ENCODE assay signal across 25 mouse cellular contexts in genomic region chrX:157506400-157506799, GRCm38 (mm10).
"Had no signal": no experiment of that assay in that cellular context is flagged by ENCODE, and none has a peak within 500 bp of the region (broad histone marks: within the 10 kb centered on the region; RNA-seq: fewer than 3 reads in every experiment).

No protein-coding gene starts in this region.

- H3K9ac ChIP-seq: embryonic facial prominence, embryonic 12.5 days; embryonic facial prominence, embryonic 13.5 days; embryonic facial prominence, embryonic 15.5 days; forebrain, embryonic 12.5 days; forebrain, embryonic 13.5 days; forebrain, embryonic 15.5 days; forebrain, postnatal 0 days had no signal

- H3K4me3 ChIP-seq: embryonic facial prominence, embryonic 10.5 days; embryonic facial prominence, embryonic 12.5 days; embryonic facial prominence, embryonic 13.5 days; embryonic facial prominence, embryonic 15.5 days; erythroblast, embryonic 14.5 days; forebrain, embryonic 10.5 days; forebrain, embryonic 12.5 days; forebrain, embryonic 13.5 days; forebrain, embryonic 15.5 days; gastrocnemius, adult 2 months; heart, adult 2 months had no signal

- H3K9me3 ChIP-seq: embryonic facial prominence, embryonic 10.5 days; embryonic facial prominence, embryonic 12.5 days; embryonic facial prominence, embryonic 13.5 days; embryonic facial prominence, embryonic 15.5 days; forebrain, embryonic 10.5 days; forebrain, embryonic 12.5 days; forebrain, embryonic 13.5 days; forebrain, embryonic 15.5 days had no signal

- H3K36me3 ChIP-seq: embryonic facial prominence, embryonic 10.5 days; embryonic facial prominence, embryonic 12.5 days; embryonic facial prominence, embryonic 13.5 days; embryonic facial prominence, embryonic 15.5 days; forebrain, embryonic 10.5 days; forebrain, embryonic 12.5 days; forebrain, embryonic 15.5 days had no signal

- DNase-seq: cerebellum, adult 8-10 months; cerebellum, adult 9-10 months; cerebellum, adult 9-11 months; cerebellum, postnatal 10 days; cerebellum, postnatal 14 days; cerebellum, postnatal 25 days; cerebellum, postnatal 36 days; embryo, embryonic 11 days; forebrain, postnatal 0 days; gastrocnemius, adult 2 months; gastrocnemius, postnatal 10 days; gastrocnemius, postnatal 14 days; gastrocnemius, postnatal 25 days; gastrocnemius, postnatal 36 days; heart, adult 18-20 months; heart, adult 2 months had no signal

- H3K27me3 ChIP-seq: embryonic facial prominence, embryonic 13.5 days; embryonic facial prominence, embryonic 15.5 days; forebrain, embryonic 12.5 days; forebrain, embryonic 13.5 days; forebrain, embryonic 15.5 days had no signal

- H3K4me1 ChIP-seq: embryonic facial prominence, embryonic 10.5 days; embryonic facial prominence, embryonic 12.5 days; embryonic facial prominence, embryonic 13.5 days; embryonic facial prominence, embryonic 15.5 days; forebrain, embryonic 10.5 days; forebrain, embryonic 12.5 days; forebrain, embryonic 13.5 days; forebrain, embryonic 15.5 days had no signal

- H3K27ac ChIP-seq: embryonic facial prominence, embryonic 10.5 days; embryonic facial prominence, embryonic 12.5 days; embryonic facial prominence, embryonic 13.5 days; embryonic facial prominence, embryonic 15.5 days; forebrain, embryonic 10.5 days; forebrain, embryonic 12.5 days; forebrain, embryonic 13.5 days; forebrain, embryonic 15.5 days; gastrocnemius, adult 2 months; heart, adult 2 months had no signal
